26 mouse cellular contexts compared by ENCODE assay signal in genomic region chr6:17501440-17501839, GRCm38 (mm10). TPM values are rescaled to one million over a fixed set of nuclear protein-coding genes. Genes with fewer than 3 reads are reported as not detected.
DNase-seq lines count a peak whose midpoint lies in the region; TF ChIP-seq lines count a peak whose summit lies in the region.
"Had no signal": no experiment of that assay in that cellular context is flagged by ENCODE, and none has a peak within 500 bp of the region (broad histone marks: within the 10 kb centered on the region; RNA-seq: fewer than 3 reads in every experiment).

No protein-coding gene starts in this region.

- no peaks in the 10 kb centered on the region for H3K36me3 ChIP-seq in kidney, adult 2 months (ENCODE audit: control insufficient read depth, insufficient read depth, low read length)
- H3K36me3 ChIP-seq: embryonic facial prominence, embryonic 10.5 days; embryonic facial prominence, embryonic 15.5 days; limb, embryonic 13.5 days; midbrain, embryonic 13.5 days; neural tube, embryonic 13.5 days had no signal

- H3K27ac ChIP-seq in kidney, adult 2 months (ENCODE audit: insufficient read depth, low read depth, low read length) = peak overlapping the region; percentile 71
- H3K27ac ChIP-seq: embryonic facial prominence, embryonic 10.5 days; embryonic facial prominence, embryonic 15.5 days; gastrocnemius, adult 2 months; hindbrain, embryonic 14.5 days; limb, embryonic 13.5 days; liver, embryonic 14.5 days; macrophage; midbrain, embryonic 13.5 days; neural tube, embryonic 13.5 days had no signal

- 82% methylated on average over 4 of the region's 4 CpGs for WGBS in kidney, adult 2 months

- DNase-seq in kidney, adult 2 months = no peak
- DNase-seq in kidney, postnatal 14 days = no peak
- peak; percentile 34 for DNase-seq in lung, postnatal 10 days
- DNase-seq in lung, postnatal 4 days = no peak
- DNase-seq in Muller cell, postnatal 12 days (ENCODE audit: inconsistent ontology term) = peak; percentile 82
- peak; percentile 76 for DNase-seq in fibroblast of lung, adult 2 months (ENCODE audit: low read depth)
- DNase-seq in layer of hippocampus, postnatal 14 days (ENCODE audit: low spot score in 2 of 2) = no peak
- no peak for DNase-seq in cerebellum, adult 9-10 months
- DNase-seq: adrenal gland, postnatal 25 days; B cell, adult 2 months; cerebellum, adult 18-20 months; cerebellum, postnatal 25 days; gastrocnemius, adult 2 months; gastrocnemius, postnatal 36 days; heart, adult 18-20 months; kidney, postnatal 25 days; thymus, postnatal 25 days had no signal

- no peaks in the 10 kb centered on the region for H3K27me3 ChIP-seq in kidney, adult 2 months (replicated peaks; ENCODE audit: control insufficient read depth, insufficient read depth, low read length)
- H3K27me3 ChIP-seq: CH12.LX; embryonic facial prominence, embryonic 15.5 days; limb, embryonic 13.5 days; midbrain, embryonic 13.5 days; neural tube, embryonic 13.5 days had no signal

- H3K4me1 ChIP-seq in kidney, adult 2 months (ENCODE audit: control insufficient read depth, insufficient read depth, low read length) = peaks cover 31% of the 10 kb centered on the region
- H3K4me1 ChIP-seq: midbrain, embryonic 13.5 days had no signal

- no peak for TF ChIP-seq CTCF in kidney, adult 2 months (conservative IDR thresholded peaks at IDR 0.05; ENCODE audit: insufficient read depth, insufficient read length, low read depth, low read length)

- H3K4me3 ChIP-seq in kidney, adult 2 months (ENCODE audit: insufficient read depth, low read depth, low read length) = no peak overlapping the region
- H3K4me3 ChIP-seq: embryonic facial prominence, embryonic 10.5 days; embryonic facial prominence, embryonic 15.5 days; gastrocnemius, adult 2 months; limb, embryonic 13.5 days; midbrain, embryonic 13.5 days; neural tube, embryonic 13.5 days had no signal

- no peak for TF ChIP-seq POLR2A in kidney, adult 2 months (IDR thresholded peaks at IDR 0.05; ENCODE audit: low read depth, low read length)

RNA-seq across cellular contexts. Expression of gene Met, which starts 37.8 kb away (rescaled TPM):
- polyA plus RNA-seq in kidney, adult 2 months (2012; rRNA removed) = 31.1 and 36.6 TPM in 2 replicates
- total RNA-seq in layer of hippocampus, postnatal 14 days (2021) = 1 to 10 TPM; 6.5 to 6.7 TPM

Comparison
In these comparisons a context has a peak if more than half of its experiments do, and no peak if none do; other contexts are left out.
1. DNase-seq: peak in lung, postnatal 10 days (single experiment), Muller cell, postnatal 12 days (single experiment) and fibroblast of lung, adult 2 months (single experiment); none in kidney, adult 2 months (single experiment), kidney, postnatal 14 days (single experiment), lung, postnatal 4 days (0 of 2), layer of hippocampus, postnatal 14 days (0 of 2) and cerebellum, adult 9-10 months (single experiment).